Mouse (Mus musculus): ENCODE data around the gene S100pbp. TPM values are rescaled to one million over a fixed set of nuclear protein-coding genes. Genes with fewer than 3 reads are reported as not detected.

S100pbp gene
- polyA plus RNA-seq, 1 experiment, result 28.5 TPM

GRCm38 (mm10) chr4:129120520-129121445 lies 68.7 kb downstream of the S100pbp start:
- peak overlapping the region; percentile 55 for H3K4me3 ChIP-seq (replicated peaks; ENCODE audit: insufficient read depth, low read depth, low read length)
- peak in 1 of 2 experiments; percentile 48 for DNase-seq
- H3K27ac ChIP-seq (ENCODE audit: insufficient read depth, low read length), result no peak overlapping the region
- H3K4me1 ChIP-seq (ENCODE audit: control insufficient read depth, insufficient read depth, low read length), result peaks cover 15% of the 10 kb centered on the region
- no peaks in the 10 kb centered on the region for H3K27me3 ChIP-seq (ENCODE audit: control insufficient read depth, insufficient read depth, low read length)
- no peak for TF ChIP-seq POLR2A (IDR thresholded peaks at IDR 0.05; ENCODE audit: borderline replicate concordance, insufficient read depth, low read length)
- TF ChIP-seq CTCF (IDR thresholded peaks at IDR 0.05; ENCODE audit: borderline replicate concordance, insufficient read depth, low read depth, low read length), result no peak
- 3% methylated on average over 55 of the region's 59 CpGs for whole genome bisulfite sequencing

DNA sequence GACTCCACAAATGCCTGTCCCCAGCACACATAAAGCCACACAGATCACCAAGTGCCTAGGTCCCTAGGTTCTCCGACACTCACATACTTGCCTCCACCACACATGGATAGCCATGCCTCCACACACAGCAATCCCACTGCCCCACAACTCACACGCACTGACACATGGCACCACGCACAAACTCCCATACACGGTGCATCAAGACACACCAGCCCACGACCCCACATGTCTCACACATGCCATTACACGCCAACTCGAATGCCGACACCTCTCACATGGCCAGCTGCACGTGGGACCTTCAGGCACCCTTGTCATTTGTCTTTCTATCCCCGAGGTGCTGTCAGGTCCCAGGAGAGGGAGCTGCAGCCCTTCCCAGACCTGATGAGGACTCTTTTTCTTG lies 69.8 kb downstream of the S100pbp start:
- TF ChIP-seq POLR2A (IDR thresholded peaks at IDR 0.05; ENCODE audit: borderline replicate concordance, insufficient read depth, low read length) (no peak), CTCF (IDR thresholded peaks at IDR 0.05; ENCODE audit: borderline replicate concordance, insufficient read depth, low read depth, low read length) (no peak)
- H3K4me1 ChIP-seq (ENCODE audit: control insufficient read depth, insufficient read depth, low read length), result peaks cover 13% of the 10 kb centered on the region
- DNase-seq, result no peak
- WGBS, result 76% methylated on average over 10 of the region's 10 CpGs
- H3K4me3 ChIP-seq (replicated peaks; ENCODE audit: insufficient read depth, low read depth, low read length), result no peak overlapping the region
- H3K27me3 ChIP-seq (ENCODE audit: control insufficient read depth, insufficient read depth, low read length), result no peaks in the 10 kb centered on the region
- H3K27ac ChIP-seq (ENCODE audit: insufficient read depth, low read length), result no peak overlapping the region

DNA sequence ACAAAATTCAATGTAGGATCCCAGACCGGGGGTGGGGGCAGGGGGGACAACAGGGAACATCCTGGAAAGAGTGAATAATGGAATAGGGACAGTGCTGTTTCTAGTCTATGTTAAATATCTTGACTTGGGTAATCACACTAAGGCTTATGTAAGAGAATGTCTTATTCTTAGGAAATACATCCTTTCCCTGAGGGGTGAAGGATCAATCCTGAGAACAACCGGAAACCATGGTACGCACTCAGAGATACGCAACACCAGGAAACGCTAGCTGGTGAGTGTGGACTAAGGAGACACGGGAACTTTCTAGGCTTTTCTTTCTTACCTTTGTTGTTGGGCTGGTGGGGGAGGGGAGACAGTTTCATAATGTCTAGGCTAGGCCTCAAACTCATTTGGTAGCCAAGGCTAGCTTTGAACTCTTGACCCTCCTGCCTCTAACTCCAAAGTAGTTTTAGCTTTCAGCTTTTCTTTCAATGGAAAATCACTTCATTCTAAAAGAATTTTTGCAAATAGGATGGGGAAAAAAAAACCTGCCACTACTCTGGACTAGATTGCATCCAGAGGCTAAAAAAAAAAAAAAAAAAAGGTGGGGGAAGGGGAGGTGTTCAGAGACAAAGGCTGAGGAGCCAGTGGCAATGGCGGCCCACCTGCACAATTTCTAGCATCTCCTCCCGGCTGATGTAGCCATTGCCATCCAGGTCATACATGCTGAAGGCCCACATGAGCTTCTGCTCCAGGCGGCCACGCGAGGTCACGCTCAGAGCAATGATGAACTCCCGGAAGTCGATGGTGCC lies 71.6 kb downstream of the S100pbp start:
- H3K4me3 ChIP-seq (replicated peaks; ENCODE audit: insufficient read depth, low read depth, low read length), result no peak overlapping the region
- peaks cover 10% of the 10 kb centered on the region; the same call in 1 of the 2 replicates for H3K4me1 ChIP-seq (ENCODE audit: control insufficient read depth, insufficient read depth, low read length)
- WGBS, result 91% methylated on average over 14 of the region's 14 CpGs
- DNase-seq, result no peak
- TF ChIP-seq CTCF (IDR thresholded peaks at IDR 0.05; ENCODE audit: borderline replicate concordance, insufficient read depth, low read depth, low read length) (no peak), POLR2A (IDR thresholded peaks at IDR 0.05; ENCODE audit: borderline replicate concordance, insufficient read depth, low read length) (no peak)
- H3K27me3 ChIP-seq (ENCODE audit: control insufficient read depth, insufficient read depth, low read length), result no peaks in the 10 kb centered on the region
- no peak overlapping the region for H3K27ac ChIP-seq (ENCODE audit: insufficient read depth, low read length)

DNA sequence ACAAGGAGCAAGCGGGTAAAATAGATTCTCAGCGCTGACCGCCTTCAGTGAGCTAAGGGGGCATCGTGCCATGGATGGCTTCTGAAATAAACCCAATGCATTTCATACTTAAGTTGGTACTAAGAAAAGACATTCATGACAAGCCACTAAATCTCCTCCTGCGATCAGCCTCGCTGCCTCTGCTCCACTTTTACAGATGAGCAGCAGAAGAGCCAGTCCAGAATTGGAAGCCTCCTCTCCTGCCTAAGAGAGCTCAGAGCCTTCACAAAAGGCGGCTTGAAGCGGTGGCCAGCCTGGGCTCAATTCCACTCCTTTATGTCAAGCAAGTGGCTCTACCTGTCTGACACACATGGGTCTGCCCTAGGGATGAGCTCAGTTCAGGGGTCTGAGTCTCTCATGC lies 72.8 kb downstream of the S100pbp start:
- Histone ChIP-seq H3K4me3 (replicated peaks; ENCODE audit: insufficient read depth, low read depth, low read length) (no peak overlapping the region), H3K27me3 (ENCODE audit: control insufficient read depth, insufficient read depth, low read length) (no peaks in the 10 kb centered on the region), H3K4me1 (ENCODE audit: control insufficient read depth, insufficient read depth, low read length) (peaks cover 3% of the 10 kb centered on the region; the same call in 1 of the 2 replicates), H3K27ac (ENCODE audit: insufficient read depth, low read length) (no peak overlapping the region)
- no peak for TF ChIP-seq CTCF (IDR thresholded peaks at IDR 0.05; ENCODE audit: borderline replicate concordance, insufficient read depth, low read depth, low read length)
- TF ChIP-seq POLR2A (IDR thresholded peaks at IDR 0.05; ENCODE audit: borderline replicate concordance, insufficient read depth, low read length), result no peak
- WGBS, result 91% methylated on average over 8 of the region's 8 CpGs
- no peak for DNase-seq

GRCm38 (mm10) chr4:129113083-129113988 lies 76.2 kb downstream of the S100pbp start:
- Histone ChIP-seq H3K4me1 (ENCODE audit: control insufficient read depth, insufficient read depth, low read length) (no peaks in the 10 kb centered on the region), H3K4me3 (replicated peaks; ENCODE audit: insufficient read depth, low read depth, low read length) (no peak overlapping the region), H3K27me3 (ENCODE audit: control insufficient read depth, insufficient read depth, low read length) (no peaks in the 10 kb centered on the region), H3K27ac (ENCODE audit: insufficient read depth, low read length) (no peak overlapping the region)
- 21% methylated on average over 28 of the region's 28 CpGs for WGBS
- peak; percentile 80 to 82 for DNase-seq
- TF ChIP-seq POLR2A (IDR thresholded peaks at IDR 0.05; ENCODE audit: borderline replicate concordance, insufficient read depth, low read length) (no peak), CTCF (IDR thresholded peaks at IDR 0.05; ENCODE audit: borderline replicate concordance, insufficient read depth, low read depth, low read length) (peak; percentile 97)

- Histone ChIP-seq H3K27ac (ENCODE audit: insufficient read depth, low read length) (no peak overlapping the region), H3K4me3 (replicated peaks; ENCODE audit: insufficient read depth, low read depth, low read length) (peak overlapping the region; percentile 12), H3K4me1 (ENCODE audit: control insufficient read depth, insufficient read depth, low read length) (no peaks in the 10 kb centered on the region), H3K27me3 (ENCODE audit: control insufficient read depth, insufficient read depth, low read length) (no peaks in the 10 kb centered on the region)
- WGBS, result 10% methylated on average over 13 of the region's 13 CpGs
- no peak for DNase-seq
- TF ChIP-seq CTCF (IDR thresholded peaks at IDR 0.05; ENCODE audit: borderline replicate concordance, insufficient read depth, low read depth, low read length), result no peak
- no peak for TF ChIP-seq POLR2A (IDR thresholded peaks at IDR 0.05; ENCODE audit: borderline replicate concordance, insufficient read depth, low read length)
Observed at GRCm38 (mm10) chr4:129112231-129112630, 77.3 kb downstream of the S100pbp start.

DNA sequence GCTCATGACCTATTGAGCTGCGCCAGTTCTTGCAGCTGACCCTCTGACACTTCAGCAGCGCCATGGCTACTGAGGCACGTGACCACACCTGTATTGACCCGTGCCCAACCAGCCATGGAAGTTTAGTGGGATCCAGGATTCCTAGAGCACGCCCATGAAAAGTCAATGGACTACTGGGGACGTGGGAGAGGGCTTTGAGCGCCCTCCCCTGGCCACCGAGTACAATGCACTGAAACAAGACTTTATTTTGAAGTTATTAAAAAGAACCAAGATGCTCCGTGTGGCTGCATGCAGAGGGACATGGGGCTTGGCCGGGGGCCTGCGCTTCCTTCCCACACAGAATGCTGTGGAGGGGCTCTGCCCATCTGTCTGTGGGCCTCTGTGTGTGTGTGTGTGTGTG lies 78.2 kb downstream of the S100pbp start:
- 44% methylated on average over 11 of the region's 11 CpGs for WGBS
- DNase-seq, result no peak
- peak; percentile 53; the same call in 1 of the 2 replicates for TF ChIP-seq CTCF (IDR thresholded peaks at IDR 0.05; ENCODE audit: borderline replicate concordance, insufficient read depth, low read depth, low read length)
- no peak for TF ChIP-seq POLR2A (IDR thresholded peaks at IDR 0.05; ENCODE audit: borderline replicate concordance, insufficient read depth, low read length)
- H3K27me3 ChIP-seq (ENCODE audit: control insufficient read depth, insufficient read depth, low read length), result no peaks in the 10 kb centered on the region
- H3K4me3 ChIP-seq (replicated peaks; ENCODE audit: insufficient read depth, low read depth, low read length), result no peak overlapping the region
- no peak overlapping the region for H3K27ac ChIP-seq (ENCODE audit: insufficient read depth, low read length)
- no peaks in the 10 kb centered on the region for H3K4me1 ChIP-seq (ENCODE audit: control insufficient read depth, insufficient read depth, low read length)
